Mouse (Mus musculus): ENCODE measurements at regions not wholly inside any gene's neighbourhood (a gene's known extent, or its start where the extent isn't known, plus 50 kb on each side); places are given as distances from the start of the nearest gene placed in this dataset.
"Not testable (repeated sequence)": the region's sequence is repeated elsewhere in the genome, so short reads cannot be mapped to it uniquely, and the experiment has no call there.

GRCm38 (mm10) chr1:42567640-42568039 lies 127.9 kb upstream of the Pou3f3 start:
- DNase-seq = no peak

- no peak for DNase-seq
Measured at GRCm38 (mm10) chr1:42585191-42585590, 110.4 kb upstream of the Pou3f3 start.

- no peak for DNase-seq
Measured at GRCm38 (mm10) chr1:42588499-42588898, 107.1 kb upstream of the Pou3f3 start.

- DNase-seq = no peak
Measured at GRCm38 (mm10) chr1:42589442-42589841, 106.1 kb upstream of the Pou3f3 start.

GRCm38 (mm10) chr1:42591855-42592254 lies 103.7 kb upstream of the Pou3f3 start:
- DNase-seq = no peak

- no peak for DNase-seq
Measured at GRCm38 (mm10) chr1:42597065-42597464, 98.5 kb upstream of the Pou3f3 start.

GRCm38 (mm10) chr1:42599238-42599637 lies 96.3 kb upstream of the Pou3f3 start:
- no peak for DNase-seq

- peak; percentile 64 for DNase-seq
Measured at GRCm38 (mm10) chr1:42606251-42606650, 89.3 kb upstream of the Pou3f3 start.

GRCm38 (mm10) chr1:42607466-42608043 lies 88.0 kb upstream of the Pou3f3 start:
- DNase-seq = not testable (repeated sequence)

GRCm38 (mm10) chr1:42623766-42624165 lies 71.8 kb upstream of the Pou3f3 start:
- DNase-seq = no peak

GRCm38 (mm10) chr1:42628800-42629199 lies 66.8 kb upstream of the Pou3f3 start:
- no peak for DNase-seq

- DNase-seq = peak; percentile 33
Measured at GRCm38 (mm10) chr1:42629465-42630261, 65.9 kb upstream of the Pou3f3 start.

- no peak for DNase-seq
Measured at GRCm38 (mm10) chr1:42632286-42632685, 63.3 kb upstream of the Pou3f3 start.

GRCm38 (mm10) chr1:42636558-42636957 lies 59.0 kb upstream of the Pou3f3 start:
- DNase-seq = no peak

All from lung, postnatal 10 days (tissue).